13 mouse cellular contexts compared by ENCODE assay signal in genomic region chr1:74338013-74338412, GRCm38 (mm10). TPM values are rescaled to one million over a fixed set of nuclear protein-coding genes. Genes with fewer than 3 reads are reported as not detected.
"Had no signal": no experiment of that assay in that cellular context is flagged by ENCODE, and none has a peak within 500 bp of the region (broad histone marks: within the 10 kb centered on the region; RNA-seq: fewer than 3 reads in every experiment).

No protein-coding gene starts in this region.

- H3K4me3 ChIP-seq: limb, embryonic 13.5 days; liver, embryonic 12.5 days; myocyte; neural tube, embryonic 12.5 days had no signal

- H3K36me3 ChIP-seq: liver, embryonic 12.5 days; neural tube, embryonic 12.5 days had no signal

- ATAC-seq: intestine, postnatal 0 days; liver, embryonic 12.5 days had no signal

- DNase-seq: kidney, adult 8-10 months; kidney, postnatal 36 days; left cerebral cortex, postnatal 4 days; lung, embryonic 14.5 days; lung, postnatal 14 days; thymus, postnatal 36 days had no signal

- H3K27me3 ChIP-seq: limb, embryonic 13.5 days; neural tube, embryonic 12.5 days had no signal

- H3K4me2 ChIP-seq: limb, embryonic 13.5 days; liver, embryonic 12.5 days; lung, embryonic 14.5 days; neural tube, embryonic 12.5 days had no signal

- H3K27ac ChIP-seq: limb, embryonic 13.5 days; liver, embryonic 12.5 days; neural tube, embryonic 12.5 days had no signal

- H3K9me3 ChIP-seq: liver, embryonic 12.5 days; neural tube, embryonic 12.5 days had no signal

- H3K9ac ChIP-seq: limb, embryonic 13.5 days; liver, embryonic 12.5 days; lung, embryonic 14.5 days; neural tube, embryonic 12.5 days had no signal

RNA-seq across cellular contexts. Expression of gene Catip, which starts 23.9 kb away (rescaled TPM):
- total RNA-seq: megakaryocyte-erythroid progenitor cell, adult 5-6 weeks; neutrophil, adult 5-6 weeks had no signal
